Mouse (Mus musculus): ENCODE data around the gene Cd209e.
"Not testable (repeated sequence)": the region's sequence is repeated elsewhere in the genome, so short reads cannot be mapped to it uniquely, and the experiment has no call there.

The Cd209e gene

GRCm38 (mm10) chr8:3854209-3854608 lies at the start of gene Cd209e:
TSS of gene Cd209e (minus strand) at chr8:3854309.
- DNase-seq: no peak

- no peak for DNase-seq
Observed at GRCm38 (mm10) chr8:3878455-3878854, 24.3 kb upstream of the Cd209e start, which contains the start of gene Cd209d. TSS of gene Cd209d (minus strand) at chr8:3878555.

GRCm38 (mm10) chr8:3876121-3876520 lies 22.0 kb upstream of the Cd209e start:
- DNase-seq: no peak

GRCm38 (mm10) chr8:3862736-3863135 lies 8.6 kb upstream of the Cd209e start:
- not testable (repeated sequence) for DNase-seq

- peak; percentile 10 for DNase-seq
Observed at GRCm38 (mm10) chr8:3803091-3803490, 51.0 kb downstream of the Cd209e start.

Measured in right cerebral cortex, postnatal 14 days (tissue).